Mouse (Mus musculus): Measurements from ENCODE around the gene Dph6. TPM values are rescaled to one million over a fixed set of nuclear protein-coding genes. Genes with fewer than 3 reads are reported as not detected.
"Not testable (repeated sequence)": the region's sequence is repeated elsewhere in the genome, so short reads cannot be mapped to it uniquely, and the experiment has no call there.

The Dph6 gene
- 19.4 and 20.0 TPM in 2 replicates for total RNA-seq (2021)
- long read RNA-seq, transcript Dph6-203 (9 exons, 2,734 nt): major isoform, 7 of 14 reads
- long read RNA-seq, partial matches to known transcripts: 0 of 14 reads
- long read RNA-seq, other reads (novel, unspliced or antisense): 6 of 14 reads

DNA sequence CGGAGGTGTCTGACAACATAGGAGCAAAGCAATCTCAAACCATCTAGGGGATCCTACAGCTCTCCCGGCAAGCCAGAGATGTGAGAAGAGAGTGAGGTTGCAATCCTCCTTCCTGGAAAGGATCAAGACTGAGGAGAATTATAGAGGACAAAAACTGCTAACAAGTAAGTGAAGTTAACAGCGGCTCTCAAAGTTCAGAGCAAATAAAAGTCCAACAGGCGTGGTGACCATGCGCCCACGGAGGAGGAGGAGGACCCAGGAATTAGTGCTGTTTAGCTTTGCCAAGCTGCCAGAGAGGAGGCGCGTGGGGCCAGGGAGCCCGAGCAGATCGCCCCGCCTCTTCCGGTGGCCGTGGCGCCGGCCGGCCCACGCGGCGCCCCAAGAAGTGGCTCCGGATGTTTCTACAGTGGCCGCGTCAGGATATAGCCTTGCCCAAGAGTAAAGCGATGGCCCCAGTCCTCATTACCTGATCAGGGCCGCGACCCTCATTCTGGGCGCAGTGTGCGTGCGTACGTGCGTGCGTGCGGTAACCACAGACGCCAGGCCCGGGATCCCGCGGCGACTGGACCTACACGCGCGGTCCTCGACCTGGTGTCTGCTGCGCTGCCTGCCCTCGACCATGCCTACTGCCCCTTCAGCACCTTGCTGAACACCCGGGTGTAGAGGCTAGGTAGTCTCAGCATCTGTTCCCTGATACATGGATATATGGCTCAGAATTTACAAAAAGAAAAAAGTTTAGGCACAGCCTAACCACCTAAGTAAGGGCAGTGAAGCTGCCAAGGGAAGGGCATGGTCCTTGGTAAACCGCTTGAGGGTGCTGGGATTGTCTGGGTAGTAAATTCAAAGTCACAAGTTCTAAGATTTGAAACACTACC, at the start of gene Dph6:
Gene Dph6 (minus strand): TSS at position 600 of the 875 bp plus-strand sequence.
- DNase-seq: peak; percentile 79

DNA sequence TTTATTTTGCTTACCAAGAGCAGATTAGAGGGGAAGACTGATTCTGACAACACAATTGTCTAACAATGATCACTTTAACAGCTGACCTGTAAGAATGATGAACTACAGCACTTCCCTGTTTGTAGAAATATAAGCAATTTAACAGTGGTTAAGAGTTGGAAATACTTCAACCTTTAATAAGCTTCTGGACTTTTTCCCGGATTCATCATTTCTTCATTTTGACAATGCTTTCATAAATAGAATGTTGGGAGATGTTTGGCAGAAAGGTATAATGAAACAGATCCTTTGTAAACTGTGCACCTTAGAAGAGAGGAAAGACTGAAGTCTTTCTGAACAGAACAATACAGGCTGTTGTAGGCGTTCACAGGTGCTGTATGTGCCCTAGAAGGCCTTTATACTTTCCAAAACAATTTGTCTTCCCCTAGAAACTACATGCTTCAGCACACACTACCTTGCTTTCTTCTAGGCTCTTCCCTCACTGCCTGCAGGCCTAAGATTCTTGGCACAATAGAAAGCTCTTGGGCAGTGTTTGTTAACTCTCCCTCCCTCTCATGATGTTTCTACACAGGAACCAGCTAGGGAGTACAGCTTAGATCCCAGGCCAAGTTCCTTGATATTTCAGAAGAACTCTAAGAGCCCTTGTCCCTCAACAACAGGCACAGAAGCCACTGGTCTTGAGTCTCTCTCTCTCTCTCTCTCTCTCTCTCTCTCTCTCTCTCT, 46.4 kb upstream of the Dph6 start:
- DNase-seq: no peak

DNA sequence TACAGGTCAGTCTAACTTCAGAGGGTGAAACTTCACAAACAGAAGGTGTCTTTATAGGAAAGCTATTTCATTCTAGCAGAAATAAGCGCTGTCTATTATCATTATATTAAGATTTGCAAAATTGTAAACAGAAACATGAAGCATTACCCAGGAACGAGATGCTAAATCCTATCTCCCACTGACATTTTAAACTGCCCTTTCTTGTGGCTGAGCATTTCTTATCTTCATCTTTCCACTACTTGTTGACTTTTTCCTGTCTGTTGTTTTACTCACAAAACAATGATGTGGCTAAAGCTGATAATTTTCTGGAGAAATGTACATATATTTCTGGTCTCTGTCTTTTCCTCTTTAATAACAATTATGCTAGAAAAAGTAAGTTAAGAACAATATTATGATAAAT, 36.8 kb upstream of the Dph6 start:
- no peak for DNase-seq

DNA sequence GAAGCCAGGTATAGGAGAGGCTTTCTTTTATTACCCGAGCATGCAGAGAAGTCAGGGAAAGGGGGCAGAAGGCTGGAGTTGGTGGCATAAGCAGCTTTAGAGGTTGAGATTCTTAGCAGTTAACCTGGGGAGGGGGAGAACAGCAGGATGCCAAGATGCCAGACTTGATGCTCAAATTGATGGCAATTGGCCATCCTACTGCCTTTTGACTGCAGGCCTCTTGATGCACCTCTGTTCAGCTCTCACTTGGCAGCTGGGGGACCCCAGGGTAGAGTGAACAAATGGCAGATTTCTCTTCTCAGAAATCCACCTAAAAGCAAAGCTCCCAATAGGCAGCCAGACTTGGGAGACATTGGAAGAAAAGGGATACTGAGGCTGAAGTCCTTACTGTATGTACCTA, 32.7 kb upstream of the Dph6 start:
- DNase-seq: no peak

DNA sequence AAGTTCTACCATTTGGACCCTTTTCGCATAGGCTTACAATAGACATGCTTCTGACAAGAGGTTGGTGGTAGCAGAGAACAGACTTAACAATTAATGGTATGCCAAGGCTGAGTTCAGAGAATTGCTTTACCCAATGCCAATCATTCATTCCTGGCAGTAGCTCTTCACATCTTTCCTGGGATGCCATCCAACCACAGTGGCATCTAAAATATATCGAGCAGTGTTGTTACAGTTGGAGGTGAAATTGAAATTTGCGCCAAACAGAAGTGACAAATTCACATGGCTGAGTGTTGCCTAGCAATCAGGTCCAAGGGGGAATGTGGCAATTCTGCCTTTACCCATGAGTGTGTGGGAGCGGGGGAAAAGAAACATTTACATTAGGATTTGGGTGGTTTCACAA, 32.3 kb upstream of the Dph6 start:
- no peak for DNase-seq

DNA sequence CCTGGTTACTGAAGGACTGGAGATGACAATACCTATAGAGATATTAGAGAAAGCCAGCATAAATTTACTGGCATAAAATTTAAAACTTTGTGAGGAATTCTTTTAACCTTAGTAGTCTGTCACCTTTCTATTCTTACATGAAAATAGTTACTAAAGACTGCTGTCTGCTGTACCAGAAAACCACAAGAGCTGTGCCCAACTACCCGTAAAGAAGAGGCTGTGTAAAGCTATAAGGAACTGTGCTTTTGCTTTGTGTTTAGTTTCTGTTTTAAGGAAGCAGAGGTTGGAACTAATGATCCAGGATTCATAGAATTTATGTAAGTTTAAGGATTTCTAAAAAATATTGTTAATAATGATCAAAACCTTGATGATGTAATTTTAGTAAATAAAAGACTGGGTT, 19.1 kb upstream of the Dph6 start:
- no peak for DNase-seq

DNA sequence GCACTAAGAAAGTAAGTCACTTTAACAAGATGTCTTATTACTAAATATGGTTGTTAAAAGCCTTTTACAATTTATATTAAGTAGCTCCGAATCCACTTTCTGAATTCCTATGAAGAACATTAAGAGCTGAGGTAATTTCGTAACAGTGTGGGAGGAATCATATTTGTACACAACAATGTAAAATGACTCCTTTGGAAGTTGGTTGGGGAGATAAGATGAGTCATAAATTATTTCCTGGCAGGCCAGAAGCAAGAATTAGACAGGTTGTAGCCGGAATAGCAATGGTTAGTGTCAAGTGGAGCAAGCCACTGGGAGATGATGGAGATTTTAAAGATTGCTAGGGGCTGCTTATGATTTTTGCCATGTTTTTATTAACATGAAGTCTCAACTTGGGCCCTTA, 16.2 kb upstream of the Dph6 start:
- DNase-seq: no peak

DNA sequence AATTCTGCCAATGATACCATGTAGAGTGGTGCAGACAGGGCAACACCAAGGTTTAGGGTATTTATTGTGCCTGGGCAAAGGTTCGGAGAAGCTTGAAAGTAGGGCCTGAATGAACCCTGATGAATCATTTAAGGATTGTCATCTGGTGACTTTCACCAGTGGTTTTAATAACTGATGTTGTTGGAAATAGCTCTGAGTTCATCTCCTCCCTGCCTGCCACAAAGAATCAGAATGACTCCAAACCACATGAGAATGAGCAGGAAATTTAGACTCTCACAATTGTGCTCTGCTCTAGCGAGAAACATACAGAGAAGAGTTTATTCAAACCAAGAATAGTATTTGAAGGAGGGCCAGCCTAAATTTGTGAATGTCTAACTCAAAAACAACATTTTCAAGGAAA, 4.2 kb upstream of the Dph6 start:
- DNase-seq: no peak

DNA sequence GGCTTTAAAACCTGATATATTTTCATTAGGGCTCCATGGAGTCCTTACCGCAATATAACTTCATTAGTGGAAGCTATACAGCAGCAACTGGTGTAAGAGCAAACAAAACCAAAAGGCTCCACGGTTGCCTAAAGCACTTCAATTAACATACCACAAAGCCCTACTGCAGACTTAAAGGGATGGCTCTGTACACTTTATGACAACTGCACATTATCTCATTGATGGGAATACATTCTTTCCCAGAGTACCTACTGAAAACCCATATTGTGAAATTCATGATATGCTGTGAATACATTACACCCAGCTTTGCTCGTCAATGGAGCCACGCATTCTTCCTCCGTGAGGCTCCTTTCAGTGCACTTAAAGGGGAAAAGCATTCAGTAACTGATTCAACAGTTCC, 8.5 kb downstream of the Dph6 start:
- no peak for DNase-seq

DNA sequence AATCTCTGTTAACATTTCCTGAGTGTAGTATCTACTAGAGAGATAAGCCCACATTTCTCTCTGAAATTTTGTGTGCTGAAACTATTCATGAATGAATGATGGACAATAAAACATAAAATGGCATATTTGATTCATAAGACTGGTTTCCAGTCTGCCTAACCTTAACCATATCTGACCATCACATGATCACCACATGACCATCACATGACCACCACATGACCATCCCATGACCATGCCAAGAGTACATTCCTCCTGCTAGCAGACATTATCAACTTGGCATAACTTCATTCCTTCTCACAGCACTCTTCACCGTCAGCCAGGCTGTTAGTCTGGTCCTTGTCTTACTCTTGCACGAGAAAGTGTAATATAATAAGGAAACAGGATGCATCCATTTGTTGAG, 10.9 kb downstream of the Dph6 start:
- no peak for DNase-seq

DNA sequence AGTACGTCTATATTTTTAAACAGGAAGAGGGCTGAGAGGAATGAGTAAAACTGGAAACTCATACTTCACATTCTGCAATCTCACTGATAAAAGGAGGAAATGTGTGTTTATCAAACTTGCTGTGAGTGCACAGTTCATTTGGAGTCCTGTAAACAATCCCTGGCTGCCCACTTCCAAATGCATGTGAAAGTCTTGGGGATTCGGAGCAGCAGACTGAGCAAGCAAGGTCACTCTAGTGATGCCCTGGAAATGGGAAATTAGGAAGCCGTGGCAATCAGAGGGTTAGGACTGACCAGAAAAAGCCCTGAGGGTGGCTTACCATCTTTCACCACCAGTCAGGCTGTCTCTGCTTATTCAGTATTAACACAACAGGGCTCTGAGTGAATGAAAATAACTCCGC, 30.1 kb downstream of the Dph6 start:
- DNase-seq: no peak

DNA sequence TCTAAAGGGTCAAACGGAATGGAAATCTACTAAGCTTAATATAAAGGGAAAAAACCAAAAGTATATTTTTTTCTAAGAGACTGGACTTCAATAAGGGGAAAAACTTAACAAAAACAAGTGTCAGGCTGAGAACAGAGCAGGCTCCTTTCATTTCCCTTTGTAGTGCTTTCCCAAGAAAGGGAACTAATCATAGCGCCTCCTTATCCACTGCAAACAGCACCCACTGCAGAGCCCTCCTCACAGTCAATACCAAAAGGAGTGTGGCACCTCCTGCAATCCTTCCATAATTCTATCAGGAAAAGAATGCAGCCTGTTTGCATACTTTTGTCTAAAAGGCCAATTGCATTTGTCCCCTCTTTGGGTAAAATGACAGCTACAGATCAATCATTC, 32.2 kb downstream of the Dph6 start:
- DNase-seq: no peak

DNA sequence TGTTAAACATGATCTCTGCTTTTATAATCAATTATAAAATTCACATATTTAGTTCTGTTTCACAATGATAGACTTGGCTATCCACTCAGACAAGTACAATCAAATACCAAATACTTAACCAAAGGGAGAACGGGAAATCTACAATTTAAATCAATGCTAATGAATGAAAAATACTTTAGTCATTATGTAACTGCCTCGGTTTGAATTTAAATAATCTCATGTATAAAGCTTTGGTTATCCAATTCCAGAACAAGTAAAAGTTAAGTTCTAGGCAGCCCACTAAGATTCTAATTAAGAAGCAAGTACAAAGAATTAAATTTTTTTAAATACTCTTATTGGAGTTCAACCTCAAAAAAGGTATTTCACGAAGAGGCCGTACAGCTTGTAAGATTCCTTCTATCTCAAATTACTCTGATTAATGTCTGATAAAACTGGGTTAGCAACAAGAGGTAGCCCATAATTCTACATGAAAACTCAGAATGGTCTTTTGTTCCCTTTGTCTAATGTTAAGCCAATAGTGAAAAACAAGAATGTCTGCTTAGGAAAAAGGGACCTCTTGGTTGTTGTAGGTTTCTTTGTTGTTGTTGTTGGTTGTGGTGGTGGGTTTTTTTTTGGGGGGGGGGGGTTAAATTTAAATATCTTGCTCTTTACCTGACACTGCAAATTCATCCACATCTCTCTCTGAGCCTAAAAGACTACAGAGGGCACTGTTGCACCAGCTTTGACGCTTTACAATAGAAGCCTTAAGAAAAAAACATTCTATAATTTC, 32.8 kb downstream of the Dph6 start:
- peak; percentile 8 for DNase-seq

DNA sequence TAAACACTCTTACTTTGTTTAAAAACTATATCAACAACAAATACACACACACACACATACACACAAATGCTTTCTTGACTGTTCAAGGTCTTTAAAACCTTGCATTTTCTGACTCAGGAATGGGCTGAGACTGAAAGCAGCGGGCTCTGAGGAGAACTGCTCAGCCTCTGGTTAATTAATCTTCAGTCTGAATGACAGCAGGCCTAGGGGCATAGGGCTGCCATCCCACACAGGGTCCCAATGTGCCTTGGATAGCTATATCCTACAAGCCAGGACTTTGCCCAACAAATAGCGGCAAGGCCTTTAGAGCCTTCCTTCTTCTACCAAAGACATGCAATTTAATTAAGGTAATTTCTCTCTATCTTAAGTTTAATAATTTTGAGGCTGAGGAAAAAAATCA, 43.2 kb downstream of the Dph6 start:
- no peak for DNase-seq

DNA sequence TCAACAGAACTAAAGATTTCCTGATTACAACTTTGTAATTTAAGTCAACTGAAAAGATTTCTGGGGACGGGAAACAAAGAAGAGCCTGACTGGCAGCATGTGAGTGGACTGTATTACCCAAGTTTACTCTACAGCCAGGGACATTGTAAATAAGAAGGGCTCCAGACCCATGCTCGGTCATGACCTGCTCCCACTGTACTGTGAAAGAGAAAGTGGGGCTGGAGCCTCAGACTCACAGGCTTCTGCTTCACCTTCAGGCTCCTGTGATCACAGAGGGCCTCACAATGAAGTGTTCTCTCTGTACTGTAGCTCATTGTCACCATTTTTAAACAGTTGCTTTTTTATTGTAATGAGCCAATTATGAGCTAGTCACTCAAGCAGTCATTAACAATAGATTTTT, 44.7 kb downstream of the Dph6 start:
- no peak for DNase-seq

DNA sequence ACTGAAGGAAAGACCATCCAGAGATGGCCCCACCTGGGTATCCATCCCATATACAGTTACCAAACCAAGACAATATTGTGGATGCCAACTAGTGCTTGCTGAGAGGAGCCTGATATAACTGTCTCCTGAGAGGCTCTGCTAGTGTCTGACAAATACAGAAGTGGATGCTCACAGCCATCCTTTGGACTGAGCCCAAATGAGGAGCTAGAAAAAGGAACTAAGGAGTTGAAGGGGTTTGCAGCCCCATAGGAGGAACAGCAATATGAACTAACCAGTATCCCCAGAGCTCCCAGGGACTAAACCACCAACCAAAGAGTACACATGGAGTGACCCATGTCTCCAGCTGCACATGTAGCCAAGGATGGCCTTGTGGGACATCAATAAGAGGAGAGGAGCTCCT, 49.6 kb downstream of the Dph6 start:
- not testable (repeated sequence) for DNase-seq

DNA sequence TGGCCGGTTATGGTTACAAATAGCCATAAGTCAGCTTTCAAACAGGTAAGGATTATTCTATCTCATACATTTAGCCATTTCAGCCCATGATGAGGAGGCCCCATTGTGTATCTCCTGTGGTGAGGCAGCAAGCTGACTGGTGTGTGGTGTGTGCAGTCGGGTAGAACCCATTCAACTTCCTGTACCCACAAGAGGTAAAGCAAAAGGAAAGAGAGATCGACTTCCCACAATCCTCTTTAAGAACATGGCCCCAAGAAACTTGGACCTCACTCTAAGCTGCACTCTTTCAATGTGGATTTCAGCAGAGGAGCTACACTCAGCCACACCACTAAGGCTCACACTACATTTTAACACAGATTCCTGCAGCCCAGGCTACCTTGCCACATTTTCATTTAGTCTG, 53.6 kb downstream of the Dph6 start:
- no peak for DNase-seq

DNA sequence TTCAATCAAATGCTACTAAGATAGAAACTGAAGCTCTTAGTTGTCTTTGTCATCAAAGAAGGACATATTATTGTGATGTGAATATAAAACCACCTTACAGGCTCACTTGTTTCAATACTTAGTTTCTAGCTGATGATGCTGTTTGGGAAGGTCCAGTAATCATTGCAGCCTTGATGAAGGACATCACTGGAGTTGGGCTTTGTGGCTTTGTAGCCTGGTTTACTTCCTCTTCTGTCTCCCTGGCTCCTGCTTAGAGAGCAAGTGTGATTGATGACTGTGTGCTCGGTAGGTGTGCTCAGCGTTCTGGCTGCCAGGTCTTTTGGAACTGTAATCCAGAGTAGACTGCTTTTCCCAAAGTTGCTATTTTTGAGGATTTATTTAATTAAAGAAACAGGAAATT, 55.0 kb downstream of the Dph6 start:
- DNase-seq: no peak

DNA sequence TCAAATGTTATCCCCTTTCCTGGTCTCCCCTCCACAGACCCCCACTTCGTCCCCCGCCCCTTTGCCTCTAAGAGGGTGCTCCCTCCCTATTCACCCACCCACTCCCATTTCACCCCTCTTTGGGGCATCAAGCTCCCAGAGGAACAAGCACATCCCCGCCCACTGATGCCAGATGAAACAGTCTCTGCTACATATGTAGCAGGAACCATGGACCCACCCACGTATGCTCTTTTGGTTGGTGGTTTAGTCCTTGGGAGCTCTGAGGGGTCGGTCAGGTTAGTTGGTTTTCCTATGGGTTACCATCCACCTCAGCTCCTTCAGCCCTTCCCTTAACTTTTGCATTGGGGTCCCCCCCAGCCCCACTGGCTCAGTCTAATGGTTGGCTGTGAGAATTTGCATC, 61.4 kb downstream of the Dph6 start:
- no peak for DNase-seq

DNA sequence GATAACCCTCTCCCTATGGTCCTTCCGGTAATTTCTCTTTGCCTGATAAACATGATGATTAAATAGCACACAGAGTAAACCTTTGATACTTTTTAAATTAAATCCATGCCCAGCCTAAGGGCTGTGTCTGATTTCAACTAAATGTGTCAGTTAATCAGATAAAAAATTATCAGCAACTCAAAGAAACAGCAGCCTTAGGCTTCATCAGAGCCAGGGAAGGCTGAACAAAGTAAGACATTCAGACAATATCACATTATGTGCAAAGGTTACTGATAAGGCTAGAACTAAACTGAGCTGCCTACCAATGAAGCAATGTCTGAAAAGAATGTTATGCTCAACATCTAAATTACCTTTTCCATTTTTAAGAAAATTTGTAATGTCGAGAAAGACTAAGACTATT, 74.0 kb downstream of the Dph6 start:
- no peak for DNase-seq

DNA sequence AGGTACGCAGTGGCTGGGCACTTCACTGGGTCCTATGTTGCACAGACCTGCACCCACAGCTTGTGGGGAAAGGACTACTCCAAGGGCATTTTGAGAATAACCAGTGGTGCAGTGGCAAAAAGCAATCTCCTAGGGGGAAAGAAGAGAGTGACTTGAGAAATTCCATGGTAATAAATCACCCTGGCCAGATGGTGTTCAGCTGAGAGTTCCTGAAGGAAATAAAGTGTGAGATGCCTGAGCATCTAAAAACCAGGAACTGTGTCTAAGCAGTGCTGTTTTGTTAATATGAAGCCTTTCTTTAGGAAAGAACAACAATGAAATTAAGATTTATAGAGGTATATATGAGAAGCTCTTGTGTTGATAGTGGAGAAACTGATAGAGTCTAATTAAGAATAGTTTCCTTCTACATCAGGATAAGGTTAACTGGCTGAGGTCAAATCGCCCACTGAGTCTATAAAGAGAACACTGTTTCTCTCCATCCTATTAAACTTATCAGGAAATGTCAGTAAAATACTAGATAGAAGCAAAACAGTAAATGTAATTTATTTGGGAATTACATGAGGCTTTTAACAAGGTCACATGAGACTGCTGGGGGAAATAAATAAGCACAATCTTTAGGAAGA, 111.7 kb downstream of the Dph6 start:
- DNase-seq: no peak

DNA sequence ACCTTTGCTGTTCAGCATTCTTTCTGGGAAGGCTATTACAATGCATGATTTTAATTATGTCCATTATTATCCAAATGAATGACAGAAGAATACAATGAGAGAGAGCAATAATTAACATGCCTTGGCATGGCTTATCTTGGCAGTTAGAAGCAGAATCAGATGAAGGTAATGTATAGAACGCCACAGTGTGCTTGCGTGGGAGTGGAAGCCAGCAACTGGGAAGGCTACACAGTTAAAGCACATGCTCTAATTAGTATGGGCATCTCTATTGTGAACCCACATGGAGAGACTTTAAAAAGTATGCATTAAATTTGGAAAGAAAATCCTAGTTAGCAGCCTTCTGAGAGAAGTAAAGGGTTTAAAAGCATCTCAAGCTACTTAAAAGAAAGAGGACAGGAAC, 112.4 kb downstream of the Dph6 start:
- DNase-seq: no peak
